Mouse (Mus musculus) heart, embryonic 12.5 days (tissue): Measurements from ENCODE around the gene D930007J09Rik. TPM values are rescaled to one million over a fixed set of nuclear protein-coding genes. Genes with fewer than 3 reads are reported as not detected.

Source experiments
- ATAC-seq: fragments of 200-750 bp; cut with Nextera tagmentation; 2 replicates; pipeline ENCODE4 v1.8.0; 2017; ENCODE audit warnings: moderate TSS enrichment, moderate library complexity; ENCODE audit not compliant: insufficient number of reproducible peaks, low FRiP score
- H3K27ac ChIP-seq: fragments of 300-500 bp; sonication (generic); 2 replicates; pipeline ENCODE4 v1.5.1; 2016; ENCODE audit warnings: mild to moderate bottlenecking, moderate library complexity; ENCODE audit not compliant: poor library complexity, severe bottlenecking
- H3K27me3 ChIP-seq: fragments of 300-500 bp; sonication (generic); replicated peaks from 2 replicates; pipeline ENCODE4 v1.6.1; 2016; ENCODE audit warnings: mild to moderate bottlenecking, moderate library complexity
- H3K36me3 ChIP-seq: fragments of 300-500 bp; sonication (generic); 2 replicates; pipeline ENCODE4 v1.6.1; 2016; ENCODE audit warnings: mild to moderate bottlenecking, moderate library complexity
- H3K4me1 ChIP-seq: fragments of 300-500 bp; sonication (generic); replicated peaks from 2 replicates; pipeline ENCODE4 v1.6.1; 2016; ENCODE audit warnings: mild to moderate bottlenecking
- H3K4me2 ChIP-seq: fragments of 300-500 bp; sonication (generic); 2 replicates; pipeline ENCODE4 v1.6.1; 2016; ENCODE audit warnings: mild to moderate bottlenecking, moderate library complexity
- H3K4me3 ChIP-seq: fragments of 300-500 bp; sonication (generic); 2 replicates; pipeline ENCODE4 v1.5.1; 2016; ENCODE audit warnings: mild to moderate bottlenecking
- H3K9ac ChIP-seq: fragments of 300-500 bp; sonication (generic); 2 replicates; pipeline ENCODE4 v1.6.1; 2016; ENCODE audit warnings: mild to moderate bottlenecking, moderate library complexity
- H3K9me3 ChIP-seq: fragments of 300-500 bp; sonication (generic); replicated peaks from 2 replicates; pipeline ENCODE4 v1.6.1; 2016; ENCODE audit warnings: mild to moderate bottlenecking, moderate library complexity
- WGBS: fragments of 180-500 bp; shearing (Covaris S2); methylation state at CpG from one replicate; pipeline ENCODE4 v1.1.7; 2016; 5-methylcytosine and 5-hydroxymethylcytosine counted together
- polyA plus RNA-seq: library from polyadenylated mRNA; unstranded; fragments of >200 nt; fragmentation: Nextera tagmentation; extraction: Ambion mirVana; gene quantifications from 2 replicates; pipeline ENCODE4 v1.2.1, GENCODE M21; 2016

D930007J09Rik gene
- polyA plus RNA-seq, 1 experiment from 2014 or later: not detected

DNA sequence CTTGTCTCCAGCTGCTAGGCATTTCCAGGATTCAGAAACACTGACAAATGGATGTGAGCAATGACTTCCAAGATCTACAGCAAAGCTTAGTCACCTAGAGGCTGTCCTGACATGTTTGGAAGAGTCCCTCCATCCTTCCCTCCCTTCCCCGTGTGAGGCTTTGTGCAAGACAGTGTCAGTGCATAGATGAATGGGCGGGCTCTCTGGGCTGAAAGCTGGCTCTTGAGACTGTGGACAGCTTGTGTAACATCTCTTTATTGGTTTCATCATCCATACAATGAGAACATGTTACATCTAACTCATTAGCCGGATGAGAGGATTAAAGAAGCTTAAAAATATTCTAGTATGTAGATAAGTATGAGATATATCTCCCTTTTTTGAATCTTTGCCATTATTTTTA, 30.1 kb upstream of the D930007J09Rik start:
- Histone ChIP-seq H3K4me2 (no peak overlapping the region), H3K4me3 (no peak overlapping the region), H3K9me3 (no peaks in the 10 kb centered on the region), H3K9ac (no peak overlapping the region), H3K36me3 (no peaks in the 10 kb centered on the region), H3K27me3 (no peaks in the 10 kb centered on the region), H3K4me1 (0 out of 2 replicates have a peak, but pooled peaks cover 3% of the 10 kb centered on the region), H3K27ac (no peak overlapping the region)
- 73% methylated on average over 3 of the region's 3 CpGs for WGBS
- ATAC-seq: no peak

DNA sequence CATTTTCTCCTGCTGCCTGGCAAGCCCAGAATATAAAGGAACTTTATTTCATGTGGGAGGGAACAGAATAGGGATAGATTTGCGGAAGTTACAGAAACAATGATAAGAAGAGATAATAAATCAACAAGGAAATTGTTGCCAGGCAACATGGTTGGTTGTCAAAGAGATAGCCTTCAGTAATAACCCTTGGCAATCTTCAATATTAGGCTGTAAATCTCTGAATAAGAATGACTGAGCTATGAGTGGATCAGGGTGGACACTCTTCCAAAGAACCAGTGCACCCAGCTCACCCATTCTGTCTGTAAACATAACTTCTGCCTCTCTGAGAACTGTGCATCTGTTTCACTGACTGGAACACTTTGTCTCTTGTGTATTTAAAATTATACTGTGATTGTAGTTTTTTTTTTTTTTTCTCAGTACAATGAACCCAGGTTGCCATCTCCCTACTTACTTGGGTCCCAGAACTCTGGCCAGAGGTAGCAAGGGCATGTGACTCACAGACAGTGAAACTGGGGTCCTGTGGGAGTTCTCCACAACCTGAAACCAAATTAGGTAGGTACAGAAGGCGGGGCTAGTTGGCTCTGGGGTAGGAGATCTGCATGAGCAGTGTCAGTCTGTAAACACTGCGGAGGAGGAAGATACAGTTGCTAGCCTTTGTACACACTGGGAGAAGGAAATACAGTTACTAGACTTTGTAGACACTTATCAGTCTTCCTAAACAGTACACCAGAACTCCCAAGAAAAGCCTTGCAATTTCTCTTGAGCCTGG, 29.0 kb upstream of the D930007J09Rik start:
- Histone ChIP-seq H3K9me3 (no peaks in the 10 kb centered on the region), H3K27me3 (no peaks in the 10 kb centered on the region), H3K36me3 (no peaks in the 10 kb centered on the region), H3K9ac (no peak overlapping the region), H3K4me1 (0 out of 2 replicates have a peak, but pooled peaks cover 3% of the 10 kb centered on the region), H3K4me3 (no peak overlapping the region), H3K27ac (no peak overlapping the region), H3K4me2 (no peak overlapping the region)
- ATAC-seq: no peak
- WGBS: 69% methylated on average over 3 of the region's 3 CpGs

DNA sequence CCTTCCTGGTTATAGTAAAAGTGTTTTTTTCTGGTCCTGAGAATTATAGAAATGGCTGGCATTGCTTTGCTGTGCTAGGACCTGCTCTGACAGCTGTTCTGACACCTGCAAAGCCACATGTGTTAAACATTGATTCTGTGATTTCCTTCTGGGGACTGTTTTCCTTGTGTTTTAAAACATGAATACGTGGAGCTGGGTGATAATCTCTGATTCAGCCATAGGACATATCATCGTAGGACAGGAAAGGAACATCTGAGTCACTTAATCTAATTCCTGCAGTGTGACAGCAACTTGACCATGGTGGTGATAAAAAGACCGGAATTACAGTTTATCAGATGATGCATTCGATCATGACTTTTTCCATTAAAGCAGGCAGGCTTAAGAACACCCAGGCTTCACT, 26.2 kb upstream of the D930007J09Rik start:
- no peak overlapping the region for H3K9ac ChIP-seq
- H3K9me3 ChIP-seq: no peaks in the 10 kb centered on the region
- no peak overlapping the region for H3K4me2 ChIP-seq
- 51% methylated on average over 4 of the region's 4 CpGs for WGBS
- no peaks in the 10 kb centered on the region for H3K27me3 ChIP-seq
- no peak overlapping the region for H3K27ac ChIP-seq
- no peaks in the 10 kb centered on the region for H3K36me3 ChIP-seq
- no peak overlapping the region for H3K4me3 ChIP-seq
- ATAC-seq: no peak
- 0 out of 2 replicates have a peak, but pooled peaks cover 3% of the 10 kb centered on the region for H3K4me1 ChIP-seq

DNA sequence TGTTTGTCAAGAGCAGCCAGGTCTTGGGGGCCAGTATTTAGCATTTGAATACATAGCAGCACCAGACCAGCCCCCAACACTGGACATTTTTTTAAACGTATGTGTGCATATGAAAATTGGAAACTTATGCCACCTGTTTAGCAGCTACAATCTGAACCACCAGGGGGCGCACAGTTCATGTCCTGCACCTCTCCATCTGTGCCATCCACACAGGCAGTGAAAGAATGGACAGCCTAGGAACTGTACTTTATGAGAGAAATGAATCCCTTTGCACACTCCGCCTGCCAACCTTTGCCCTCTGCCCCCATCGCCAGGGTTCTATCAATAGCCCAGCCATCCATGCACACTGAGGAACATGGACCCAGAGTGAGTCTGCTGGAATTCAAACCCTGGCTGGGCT, 25.3 kb upstream of the D930007J09Rik start:
- no peak for ATAC-seq
- H3K4me1 ChIP-seq: 0 out of 2 replicates have a peak, but pooled peaks cover 3% of the 10 kb centered on the region

DNA sequence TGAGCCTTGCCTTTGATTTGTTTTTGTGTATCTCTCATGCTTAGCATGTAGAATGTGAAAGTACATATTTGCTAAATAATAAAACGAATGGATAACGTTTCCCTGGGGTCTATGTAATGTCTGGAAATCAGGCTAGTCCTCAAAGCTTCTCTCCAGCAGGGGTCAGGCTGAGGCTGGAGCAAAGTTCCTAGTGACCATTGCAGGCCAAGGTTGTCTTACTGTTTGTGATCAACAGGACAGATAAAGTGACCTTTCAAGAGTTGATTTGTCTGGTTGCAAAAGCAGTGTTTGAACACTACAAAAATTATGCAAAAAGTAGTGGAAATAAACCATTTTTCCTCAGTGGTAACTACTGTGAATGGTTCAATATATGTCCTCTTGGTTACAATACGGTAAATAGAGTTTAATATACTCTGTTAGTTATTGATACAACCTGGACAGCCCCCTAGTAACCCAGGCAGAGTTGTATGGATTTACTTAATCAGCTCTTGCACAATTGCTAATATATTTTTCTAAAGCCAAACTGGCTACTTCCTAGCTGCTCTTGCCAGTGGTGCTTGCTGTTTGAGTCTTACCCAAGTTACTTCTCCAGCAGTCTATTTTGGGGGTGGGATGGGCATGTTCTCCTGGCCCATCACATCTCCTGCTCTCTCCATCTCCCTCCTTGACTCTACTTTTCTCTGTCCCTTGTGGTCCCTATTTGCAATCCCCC, 24.6 kb upstream of the D930007J09Rik start:
- H3K36me3 ChIP-seq: peaks cover 11% of the 10 kb centered on the region; the same call in 1 of the 2 replicates
- WGBS: 73% methylated on average over 3 of the region's 3 CpGs
- H3K9me3 ChIP-seq: no peaks in the 10 kb centered on the region
- H3K4me3 ChIP-seq: no peak overlapping the region
- no peak overlapping the region for H3K27ac ChIP-seq
- no peak overlapping the region for H3K4me2 ChIP-seq
- H3K4me1 ChIP-seq: 0 out of 2 replicates have a peak, but pooled peaks cover 3% of the 10 kb centered on the region
- no peaks in the 10 kb centered on the region for H3K27me3 ChIP-seq
- no peak overlapping the region for H3K9ac ChIP-seq
- ATAC-seq: no peak

More for the DNA sequence above, 25.3 kb upstream of the D930007J09Rik start:
- Histone ChIP-seq H3K4me3 (no peak overlapping the region), H3K9me3 (no peaks in the 10 kb centered on the region), H3K27me3 (no peaks in the 10 kb centered on the region), H3K9ac (no peak overlapping the region), H3K36me3 (0 out of 2 replicates have a peak, but pooled peaks cover 8% of the 10 kb centered on the region), H3K4me2 (no peak overlapping the region), H3K27ac (no peak overlapping the region)
- WGBS: 63% methylated on average over 4 of the region's 4 CpGs

DNA sequence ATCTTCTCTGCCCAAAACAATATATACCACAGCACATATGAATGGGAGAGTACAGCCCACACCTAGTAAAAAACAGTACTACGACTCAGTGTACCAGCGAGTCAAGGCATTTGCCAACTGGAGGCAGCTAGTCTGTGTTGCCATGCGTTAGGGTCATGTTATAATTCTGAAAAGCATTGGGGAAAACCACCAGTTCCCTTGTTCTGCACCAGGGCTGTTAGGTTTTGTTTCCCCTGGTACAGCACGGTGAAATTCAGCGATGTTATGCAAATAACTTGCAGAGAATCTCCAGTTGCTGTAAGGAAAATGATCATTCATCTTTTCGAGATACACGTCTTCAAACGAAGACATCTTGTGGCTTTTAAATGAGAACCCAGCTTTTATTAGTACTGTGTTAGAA, 22.9 kb upstream of the D930007J09Rik start:
- WGBS: 90% methylated on average over 8 of the region's 8 CpGs

DNA sequence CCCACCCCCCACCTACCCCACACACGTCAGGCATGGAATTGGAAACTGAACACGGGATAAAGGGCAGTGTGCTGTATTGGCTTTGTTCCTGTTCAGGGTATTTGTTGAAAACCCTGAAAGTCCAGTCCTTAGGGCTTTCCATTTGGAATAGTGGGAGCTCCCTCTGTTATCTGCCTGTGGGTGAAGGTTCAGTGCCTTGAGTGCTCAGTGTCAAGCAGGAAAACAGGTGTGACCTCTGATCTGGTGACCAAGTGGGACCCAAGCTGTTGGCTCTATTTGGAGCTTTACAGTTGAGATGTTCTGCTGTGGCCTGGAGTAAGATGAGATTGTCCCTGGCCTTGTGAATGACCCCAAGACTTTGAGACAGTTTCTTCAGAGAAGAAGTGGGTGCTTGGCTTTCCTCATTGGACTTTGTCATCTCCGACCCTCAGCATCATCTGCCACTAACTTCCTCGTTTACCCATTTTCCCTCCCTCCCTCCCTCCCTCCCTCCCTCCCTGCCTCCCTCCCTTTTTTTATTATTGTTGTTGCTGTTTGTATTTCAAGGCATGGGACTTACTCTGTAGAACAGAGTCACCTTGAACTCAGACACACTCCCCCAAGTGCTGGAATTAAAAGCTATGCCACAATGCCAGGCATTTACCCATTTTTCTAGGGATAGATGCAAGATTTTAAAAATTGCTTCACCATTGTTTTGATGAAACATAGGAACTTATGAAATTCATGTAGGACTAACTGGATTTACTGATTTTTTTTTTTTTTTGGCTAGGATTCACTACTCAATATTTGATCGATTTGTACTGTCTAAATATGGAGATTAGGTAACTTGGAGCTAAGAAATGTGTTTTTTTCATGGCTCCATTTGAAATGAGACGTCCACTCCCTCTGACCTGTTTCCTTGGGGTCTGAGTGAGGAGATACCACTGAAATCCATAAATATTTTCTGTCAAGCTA, 22.0 kb upstream of the D930007J09Rik start:
- no peak for ATAC-seq
- H3K9ac ChIP-seq: no peak overlapping the region
- H3K4me3 ChIP-seq: no peak overlapping the region
- H3K27ac ChIP-seq: no peak overlapping the region
- peaks cover 35% of the 10 kb centered on the region for H3K36me3 ChIP-seq
- H3K27me3 ChIP-seq: no peaks in the 10 kb centered on the region
- H3K9me3 ChIP-seq: no peaks in the 10 kb centered on the region
- 84% methylated on average over 6 of the region's 6 CpGs for WGBS
- no peak overlapping the region for H3K4me2 ChIP-seq
- H3K4me1 ChIP-seq: 0 out of 2 replicates have a peak, but pooled peaks cover 3% of the 10 kb centered on the region

More for the DNA sequence above, 22.9 kb upstream of the D930007J09Rik start:
- H3K36me3 ChIP-seq: peaks cover 27% of the 10 kb centered on the region
- no peak for ATAC-seq
- no peaks in the 10 kb centered on the region for H3K9me3 ChIP-seq
- H3K27me3 ChIP-seq: no peaks in the 10 kb centered on the region
- no peak overlapping the region for H3K4me2 ChIP-seq
- H3K4me3 ChIP-seq: no peak overlapping the region
- 0 out of 2 replicates have a peak, but pooled peaks cover 3% of the 10 kb centered on the region for H3K4me1 ChIP-seq
- no peak overlapping the region for H3K27ac ChIP-seq
- H3K9ac ChIP-seq: no peak overlapping the region

DNA sequence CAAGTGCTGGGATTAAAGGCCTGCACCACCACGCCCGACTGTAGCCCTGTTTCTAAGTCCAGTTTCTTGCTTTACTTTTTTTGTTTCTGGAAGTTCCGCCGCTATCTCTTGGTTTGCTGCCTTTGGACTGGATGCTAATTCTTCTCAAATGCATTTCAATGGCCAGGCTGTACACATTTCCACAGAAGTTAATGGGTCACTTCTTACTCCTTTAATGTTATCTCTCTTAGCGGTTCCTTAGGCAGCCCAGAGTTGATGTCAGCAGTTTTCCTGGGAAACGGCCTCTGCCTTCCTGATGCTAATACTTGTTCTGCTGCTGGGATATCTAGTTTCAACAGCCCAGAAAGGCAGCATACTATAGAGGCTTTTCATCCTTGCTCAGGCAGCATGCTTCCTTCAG, 20.5 kb upstream of the D930007J09Rik start:
- H3K27me3 ChIP-seq: no peaks in the 10 kb centered on the region
- 71% methylated on average over 6 of the region's 6 CpGs for WGBS
- H3K36me3 ChIP-seq: peaks cover 47% of the 10 kb centered on the region
- no peak overlapping the region for H3K4me2 ChIP-seq
- no peaks in the 10 kb centered on the region for H3K4me1 ChIP-seq
- no peaks in the 10 kb centered on the region for H3K9me3 ChIP-seq
- no peak overlapping the region for H3K9ac ChIP-seq
- no peak overlapping the region for H3K4me3 ChIP-seq
- no peak for ATAC-seq
- no peak overlapping the region for H3K27ac ChIP-seq

DNA sequence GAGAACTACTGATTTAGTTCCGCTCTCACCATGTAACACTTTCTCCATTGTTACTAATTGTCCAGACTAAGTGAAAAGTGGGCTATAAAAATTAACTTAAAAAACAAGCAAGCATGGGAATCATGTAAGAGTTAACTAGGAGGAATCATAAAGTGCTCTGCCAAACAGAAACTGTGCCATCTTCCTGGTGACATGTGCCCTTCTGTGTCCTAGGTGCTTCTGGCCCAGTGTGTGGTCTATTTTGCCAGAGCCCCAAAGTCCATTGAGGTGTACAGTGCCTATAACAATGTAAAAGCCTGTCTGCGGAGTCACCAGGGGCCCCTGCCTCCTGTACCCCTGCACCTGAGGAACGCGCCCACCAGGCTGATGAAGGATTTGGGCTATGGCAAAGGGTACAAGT, 19.0 kb upstream of the D930007J09Rik start:
- H3K27me3 ChIP-seq: no peaks in the 10 kb centered on the region
- no peaks in the 10 kb centered on the region for H3K9me3 ChIP-seq
- no peak overlapping the region for H3K9ac ChIP-seq
- no peaks in the 10 kb centered on the region for H3K4me1 ChIP-seq
- H3K27ac ChIP-seq: no peak overlapping the region
- WGBS: 99% methylated on average over 4 of the region's 4 CpGs
- H3K4me2 ChIP-seq: no peak overlapping the region
- peaks cover 58% of the 10 kb centered on the region for H3K36me3 ChIP-seq
- no peak for ATAC-seq
- H3K4me3 ChIP-seq: no peak overlapping the region

DNA sequence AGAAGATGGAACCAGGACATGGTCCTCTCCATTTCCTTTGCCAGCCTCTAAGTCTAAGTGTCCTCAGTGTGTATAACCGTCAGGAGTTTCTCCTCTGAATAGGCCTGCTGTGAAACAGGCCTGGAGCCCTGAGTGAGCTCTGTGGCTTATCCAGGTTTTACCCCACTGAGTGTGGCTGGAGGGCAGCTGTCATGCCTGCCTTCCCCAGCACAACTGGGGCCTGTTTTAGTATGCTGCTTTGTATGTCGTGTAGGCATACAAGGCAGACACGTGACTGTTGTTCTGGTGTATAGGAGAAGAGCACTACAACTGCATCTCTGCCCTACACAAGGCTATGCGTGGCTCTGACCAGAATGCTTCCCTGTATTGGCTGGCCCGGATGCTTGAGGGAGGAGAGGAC, 17.3 kb upstream of the D930007J09Rik start:
- no peak overlapping the region for H3K27ac ChIP-seq
- no peaks in the 10 kb centered on the region for H3K9me3 ChIP-seq
- no peaks in the 10 kb centered on the region for H3K4me1 ChIP-seq
- H3K4me3 ChIP-seq: no peak overlapping the region
- WGBS: 85% methylated on average over 5 of the region's 5 CpGs
- peaks cover 65% of the 10 kb centered on the region for H3K36me3 ChIP-seq
- no peak overlapping the region for H3K4me2 ChIP-seq
- no peaks in the 10 kb centered on the region for H3K27me3 ChIP-seq
- no peak overlapping the region for H3K9ac ChIP-seq
- ATAC-seq: no peak
